Mouse (Mus musculus) intestine, postnatal 0 days (tissue): ENCODE measurements around the gene Emp1. TPM values are rescaled to one million over a fixed set of nuclear protein-coding genes. Genes with fewer than 3 reads are reported as not detected.

Experiments used
- ATAC-seq: fragments of 200-750 bp; cut with Nextera tagmentation; 2 replicates; pipeline ENCODE4 v1.8.0; 2017; ENCODE audit warnings: mild to moderate bottlenecking, moderate TSS enrichment, moderate library complexity
- H3K27ac ChIP-seq: fragments of 300-500 bp; sonication (generic); 2 replicates; pipeline ENCODE4 v1.5.1; 2014; ENCODE audit warnings: mild to moderate bottlenecking, low read depth, low read length, moderate library complexity
- H3K27me3 ChIP-seq: fragments of 300-500 bp; sonication (generic); replicated peaks from 2 replicates; pipeline ENCODE4 v1.6.1; 2014; ENCODE audit warnings: low read length, mixed read lengths; ENCODE audit not compliant: control insufficient read depth, insufficient read depth
- H3K36me3 ChIP-seq: fragments of 300-500 bp; sonication (generic); 2 replicates; pipeline ENCODE4 v1.6.1; 2014; ENCODE audit warnings: mild to moderate bottlenecking, moderate library complexity; ENCODE audit not compliant: control insufficient read depth, insufficient read depth
- H3K4me1 ChIP-seq: fragments of 300-500 bp; sonication (generic); replicated peaks from 2 replicates; pipeline ENCODE4 v1.6.1; 2014; ENCODE audit warnings: antibody characterized with exemption, low read length, mixed read lengths; ENCODE audit not compliant: control insufficient read depth, insufficient read depth
- H3K4me2 ChIP-seq: fragments of 300-500 bp; sonication (generic); replicated peaks from 2 replicates; pipeline ENCODE4 v1.6.1; 2014; ENCODE audit warnings: low read depth, mild to moderate bottlenecking, moderate library complexity
- H3K4me3 ChIP-seq: fragments of 300-500 bp; sonication (generic); 2 replicates; pipeline ENCODE4 v1.5.1; 2014; ENCODE audit warnings: low read depth, low read length
- H3K9ac ChIP-seq: fragments of 300-500 bp; sonication (generic); 2 replicates; pipeline ENCODE4 v1.6.1; 2014; ENCODE audit warnings: mild to moderate bottlenecking, low read depth, low read length
- H3K9me3 ChIP-seq: fragments of 300-500 bp; sonication (generic); 2 replicates; pipeline ENCODE4 v1.6.1; 2016; ENCODE audit warnings: mixed run types; ENCODE audit not compliant: control insufficient read depth
- CTCF ChIP-seq: sonication (generic); IDR thresholded peaks from 2 replicates; pipeline ENCODE4 v1.5.1; 2016; ENCODE audit warnings: low read depth, mild to moderate bottlenecking, control low read depth, antibody characterized with exemption, moderate library complexity
- WGBS: fragments of 180-500 bp; shearing (Covaris S2); extraction: QIAGEN DNeasy Blood & Tissue Kit; methylation state at CpG from one replicate; pipeline ENCODE4 v1.1.7; 2014; 5-methylcytosine and 5-hydroxymethylcytosine counted together
- polyA plus RNA-seq: library from polyadenylated mRNA; unstranded; fragments of >200 nt; fragmentation: Nextera tagmentation; extraction: Ambion mirVana; gene quantifications from 2 replicates; pipeline ENCODE4 v1.2.1, GENCODE M21; 2015

Emp1 gene
- polyA plus RNA-seq, 1 experiment from 2014 or later = 42.8 TPM

DNA sequence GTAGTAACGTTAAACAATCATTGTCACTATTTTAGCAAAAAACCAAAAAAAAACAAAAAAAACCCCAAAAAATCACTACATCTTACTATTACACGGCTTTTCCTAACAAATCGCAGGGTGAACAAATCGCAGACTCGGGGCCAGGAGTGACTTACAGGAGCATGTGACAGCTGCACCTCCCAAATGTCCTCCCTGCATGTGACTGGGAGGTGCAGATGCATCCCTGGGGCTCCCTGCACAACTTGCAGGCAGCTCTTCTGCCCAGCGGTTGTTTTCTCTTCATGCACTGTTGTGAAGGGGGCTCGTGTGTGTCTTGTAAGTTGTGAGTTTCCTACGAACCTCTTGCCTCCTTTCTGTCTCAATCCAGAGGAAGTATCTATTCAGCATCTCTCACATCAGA lies 33.0 kb downstream of the Emp1 start:
- no peaks in the 10 kb centered on the region for H3K9me3 ChIP-seq
- no peak overlapping the region for H3K27ac ChIP-seq
- no peaks in the 10 kb centered on the region for H3K36me3 ChIP-seq
- no peak for TF ChIP-seq CTCF
- no peak overlapping the region for H3K9ac ChIP-seq
- no peak for ATAC-seq
- no peak overlapping the region for H3K4me2 ChIP-seq
- no peak overlapping the region for H3K4me3 ChIP-seq
- no peaks in the 10 kb centered on the region for H3K4me1 ChIP-seq
- 86% methylated on average over 8 of the region's 8 CpGs for WGBS
- no peaks in the 10 kb centered on the region for H3K27me3 ChIP-seq

DNA sequence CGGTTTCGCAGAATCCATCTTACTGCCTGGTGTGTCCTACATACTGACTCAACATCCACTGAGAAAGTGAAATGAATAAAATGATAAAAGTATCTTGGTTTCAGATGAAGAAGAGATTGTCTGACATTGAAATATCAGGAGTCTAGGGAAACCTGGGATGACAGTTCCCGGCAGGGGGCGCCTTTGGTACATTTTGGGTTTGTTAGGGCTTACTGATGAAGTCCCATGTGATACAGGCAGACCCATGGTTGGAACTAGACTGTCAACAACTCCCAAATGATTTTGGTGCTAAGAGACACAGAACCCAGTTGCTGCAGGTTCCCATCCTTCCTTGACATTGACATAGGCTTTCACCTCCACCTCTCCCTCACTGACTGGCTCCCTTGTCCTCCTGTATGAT lies 34.7 kb downstream of the Emp1 start:
- 83% methylated on average over 4 of the region's 4 CpGs for WGBS
- Histone ChIP-seq H3K36me3 (no peaks in the 10 kb centered on the region), H3K4me1 (no peaks in the 10 kb centered on the region), H3K4me2 (no peak overlapping the region), H3K9ac (no peak overlapping the region), H3K9me3 (no peaks in the 10 kb centered on the region), H3K27me3 (no peaks in the 10 kb centered on the region), H3K4me3 (no peak overlapping the region), H3K27ac (no peak overlapping the region)
- TF ChIP-seq CTCF = 0 out of 2 replicates have a peak, but pooled peaks have one; percentile 16
- ATAC-seq = no peak

DNA sequence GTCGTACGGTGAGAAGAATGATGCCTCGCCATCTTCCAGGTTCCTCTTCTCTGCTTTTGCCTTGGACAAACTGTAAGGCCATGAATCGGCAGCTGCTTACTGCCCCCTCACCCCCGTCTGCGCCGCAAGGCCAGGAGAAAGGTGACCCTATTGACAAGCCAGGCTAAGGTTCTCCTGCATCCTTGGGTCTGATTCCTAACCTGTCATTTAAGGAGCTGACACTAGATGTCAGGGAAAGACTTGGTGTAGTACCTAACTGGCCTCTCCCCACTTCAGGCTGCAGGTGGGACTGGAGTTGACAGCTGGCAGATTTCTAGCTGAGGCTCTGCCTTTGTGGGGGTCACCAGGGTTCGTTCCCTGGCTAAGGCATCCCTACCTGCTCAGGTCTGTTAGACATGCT lies 35.4 kb downstream of the Emp1 start:
- TF ChIP-seq CTCF = no peak
- no peak overlapping the region for H3K4me2 ChIP-seq
- WGBS = 93% methylated on average over 8 of the region's 8 CpGs
- no peak overlapping the region for H3K27ac ChIP-seq
- no peaks in the 10 kb centered on the region for H3K9me3 ChIP-seq
- H3K4me1 ChIP-seq = no peaks in the 10 kb centered on the region
- H3K4me3 ChIP-seq = no peak overlapping the region
- no peak for ATAC-seq
- H3K27me3 ChIP-seq = no peaks in the 10 kb centered on the region
- H3K36me3 ChIP-seq = no peaks in the 10 kb centered on the region
- no peak overlapping the region for H3K9ac ChIP-seq

DNA sequence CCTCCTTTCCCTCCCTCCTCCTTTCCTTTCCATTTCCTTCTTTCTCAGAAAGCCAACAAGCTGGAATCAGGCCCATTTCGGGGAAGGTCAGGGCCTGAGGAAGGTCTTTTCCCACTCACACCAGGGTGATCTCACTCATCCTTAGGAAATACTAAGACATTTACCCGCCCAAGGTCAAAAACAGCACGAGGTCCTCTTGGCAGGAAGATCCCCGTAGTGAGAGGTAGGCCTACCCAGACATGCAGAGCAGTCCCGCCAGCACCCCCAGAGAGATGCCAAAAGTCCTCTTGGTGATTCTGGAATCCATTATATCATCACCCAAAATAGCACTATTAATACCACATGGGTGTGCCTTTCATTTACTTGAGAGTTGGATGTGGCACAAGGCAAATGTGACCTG lies 36.5 kb downstream of the Emp1 start:
- no peak for TF ChIP-seq CTCF
- no peaks in the 10 kb centered on the region for H3K36me3 ChIP-seq
- no peak overlapping the region for H3K27ac ChIP-seq
- H3K9ac ChIP-seq = no peak overlapping the region
- H3K4me2 ChIP-seq = no peak overlapping the region
- H3K4me1 ChIP-seq = no peaks in the 10 kb centered on the region
- no peaks in the 10 kb centered on the region for H3K9me3 ChIP-seq
- H3K27me3 ChIP-seq = no peaks in the 10 kb centered on the region
- 70% methylated on average over 5 of the region's 5 CpGs for WGBS
- H3K4me3 ChIP-seq = no peak overlapping the region
- no peak for ATAC-seq

DNA sequence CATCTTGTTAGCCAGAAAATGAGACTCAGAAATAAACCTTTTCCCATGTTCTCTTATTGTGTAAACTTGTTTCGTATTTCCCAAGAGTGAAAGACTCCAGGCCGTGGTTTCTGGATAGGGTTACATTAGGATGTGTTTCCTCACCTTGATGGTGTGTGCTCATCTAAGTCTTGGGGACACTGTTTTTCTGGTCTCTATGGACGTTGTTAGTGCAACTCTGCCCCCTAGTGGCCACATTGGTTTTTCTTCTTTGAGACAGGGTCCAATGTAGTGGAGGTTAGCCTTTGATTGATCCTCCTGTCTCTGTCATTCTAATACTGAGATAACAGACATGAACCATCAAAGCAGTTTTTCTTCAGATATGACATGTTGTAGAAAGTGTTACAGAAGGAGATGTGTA lies 38.0 kb downstream of the Emp1 start:
- H3K4me2 ChIP-seq = no peak overlapping the region
- no peaks in the 10 kb centered on the region for H3K4me1 ChIP-seq
- H3K27ac ChIP-seq = no peak overlapping the region
- H3K9ac ChIP-seq = no peak overlapping the region
- no peak overlapping the region for H3K4me3 ChIP-seq
- ATAC-seq = no peak
- WGBS = 38% methylated on average over 3 of the region's 3 CpGs
- H3K36me3 ChIP-seq = no peaks in the 10 kb centered on the region
- H3K9me3 ChIP-seq = no peaks in the 10 kb centered on the region
- TF ChIP-seq CTCF = peak; percentile 86
- H3K27me3 ChIP-seq = no peaks in the 10 kb centered on the region

DNA sequence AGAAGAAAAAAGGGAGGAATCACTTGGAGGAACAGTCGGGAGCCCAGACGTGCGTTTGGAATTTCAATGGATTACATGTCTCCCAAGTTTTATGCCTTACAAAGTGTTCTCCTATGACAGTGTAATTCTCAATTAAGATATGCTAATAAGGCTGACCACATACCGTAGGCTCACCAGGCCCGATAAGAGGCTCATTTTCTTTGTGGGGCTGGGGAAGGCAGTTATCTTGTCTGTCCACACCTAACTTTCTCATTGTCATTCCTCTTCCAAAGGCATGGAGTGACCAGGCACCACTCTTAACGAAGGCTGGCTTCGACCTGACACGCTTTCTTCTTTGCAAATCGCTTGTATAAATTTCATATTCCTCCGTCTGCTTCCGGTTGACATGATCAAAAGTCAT lies 42.7 kb downstream of the Emp1 start:
- H3K27ac ChIP-seq = no peak overlapping the region
- H3K9me3 ChIP-seq = no peaks in the 10 kb centered on the region
- no peak for TF ChIP-seq CTCF
- H3K27me3 ChIP-seq = no peaks in the 10 kb centered on the region
- H3K9ac ChIP-seq = no peak overlapping the region
- no peak overlapping the region for H3K4me2 ChIP-seq
- 88% methylated on average over 11 of the region's 11 CpGs for WGBS
- H3K4me1 ChIP-seq = no peaks in the 10 kb centered on the region
- ATAC-seq = no peak
- no peak overlapping the region for H3K4me3 ChIP-seq
- no peaks in the 10 kb centered on the region for H3K36me3 ChIP-seq

DNA sequence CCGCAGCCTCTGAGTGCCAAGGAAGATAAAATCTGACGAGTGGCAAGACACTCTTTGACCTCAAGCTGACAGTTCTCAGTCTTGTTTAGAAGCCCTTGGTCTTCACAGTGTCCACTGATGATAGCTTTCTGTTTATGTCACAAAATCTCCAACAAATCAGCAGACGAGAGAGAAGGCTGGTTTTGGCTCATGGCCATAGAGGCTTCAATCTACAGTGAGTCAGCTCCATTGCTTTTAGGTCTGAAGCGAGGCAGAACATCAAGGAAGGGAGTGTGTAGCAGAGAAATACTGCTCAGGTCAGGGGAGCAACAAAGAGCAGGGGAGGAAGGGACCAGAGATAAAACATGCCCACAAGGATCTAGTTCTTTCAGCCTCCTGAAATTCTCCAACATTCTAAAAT lies 45.0 kb downstream of the Emp1 start:
- no peak overlapping the region for H3K27ac ChIP-seq
- no peak overlapping the region for H3K4me3 ChIP-seq
- WGBS = 61% methylated on average over 4 of the region's 4 CpGs
- H3K9ac ChIP-seq = no peak overlapping the region
- H3K27me3 ChIP-seq = no peaks in the 10 kb centered on the region
- TF ChIP-seq CTCF = no peak
- H3K4me1 ChIP-seq = no peaks in the 10 kb centered on the region
- H3K9me3 ChIP-seq = no peaks in the 10 kb centered on the region
- H3K4me2 ChIP-seq = no peak overlapping the region
- no peaks in the 10 kb centered on the region for H3K36me3 ChIP-seq
- ATAC-seq = no peak
